Mouse (Mus musculus) bone marrow, adult 2 months (tissue): ENCODE measurements around the gene Gm49380.

Experiments
- CTCF ChIP-seq: fragments of 200-500 bp; IDR thresholded peaks from 2 replicates; pipeline ENCODE4 v1.5.1; 2011; ENCODE audit warnings: low read length, control low read depth; ENCODE audit not compliant: control insufficient read depth, insufficient read depth
- POLR2A ChIP-seq: fragments of 200-500 bp; IDR thresholded peaks from 2 replicates; pipeline ENCODE4 v1.6.1; 2011; ENCODE audit warnings: low read depth, mild to moderate bottlenecking, control low read depth, low read length, borderline replicate concordance; ENCODE audit not compliant: control insufficient read depth

GRCm38 (mm10) chr9:44137846-44138245 lies 24.5 kb upstream of the Gm49380 start:
- TF ChIP-seq CTCF (no peak), POLR2A (no peak)
